Mouse (Mus musculus) liver, embryonic 16.5 days (tissue): ENCODE measurements around the gene A530084C06Rik. TPM values are rescaled to one million over a fixed set of nuclear protein-coding genes. Genes with fewer than 3 reads are reported as not detected.
A peak's percentile ranks its signal among the peaks of the same experiment; 100 is the strongest.

Experiments
- ATAC-seq: fragments of 200-750 bp; cut with Nextera tagmentation; 2 replicates; pipeline ENCODE4 v1.8.0; 2017; ENCODE audit warnings: low read depth, mild to moderate bottlenecking, moderate number of reproducible peaks, moderate library complexity
- H3K27ac ChIP-seq: fragments of 300-500 bp; sonication (generic); 2 replicates; pipeline ENCODE4 v1.5.1; 2014; ENCODE audit warnings: mild to moderate bottlenecking, low read length
- H3K27me3 ChIP-seq: fragments of 300-500 bp; sonication (generic); 2 replicates; pipeline ENCODE4 v1.6.1; 2014; ENCODE audit warnings: low read depth, low read length, mixed read lengths; ENCODE audit not compliant: control insufficient read depth, insufficient read depth
- H3K36me3 ChIP-seq: fragments of 300-500 bp; sonication (generic); 2 replicates; pipeline ENCODE4 v1.6.1; 2014; ENCODE audit warnings: mild to moderate bottlenecking; ENCODE audit not compliant: control insufficient read depth, insufficient read depth
- H3K4me1 ChIP-seq: fragments of 300-500 bp; sonication (generic); 2 replicates; pipeline ENCODE4 v1.6.1; 2014; ENCODE audit warnings: low read depth, low read length, mixed read lengths; ENCODE audit not compliant: control insufficient read depth
- H3K4me2 ChIP-seq: fragments of 300-500 bp; sonication (generic); 2 replicates; pipeline ENCODE4 v1.6.1; 2014; ENCODE audit warnings: low read depth, low read length, mixed read lengths
- H3K4me3 ChIP-seq: fragments of 300-500 bp; sonication (generic); 2 replicates; pipeline ENCODE4 v1.5.1; 2014; ENCODE audit warnings: low read depth, mild to moderate bottlenecking, low read length
- H3K9ac ChIP-seq: fragments of 300-500 bp; sonication (generic); 2 replicates; pipeline ENCODE4 v1.6.1; 2014; ENCODE audit warnings: low read depth, low read length
- H3K9me3 ChIP-seq: fragments of 300-500 bp; sonication (generic); replicated peaks from 2 replicates; pipeline ENCODE4 v1.6.1; 2016; ENCODE audit warnings: low read length; ENCODE audit not compliant: control insufficient read depth
- WGBS: fragments of 180-500 bp; shearing (Covaris S2); extraction: QIAGEN DNeasy Blood & Tissue Kit; methylation state at CpG from one replicate; pipeline ENCODE4 v1.1.7; 2014; ENCODE audit not compliant: insufficient replicate concordance; 5-methylcytosine and 5-hydroxymethylcytosine counted together
- polyA plus RNA-seq: library from polyadenylated mRNA; unstranded; fragments of >200 nt; fragmentation: Nextera tagmentation; extraction: Ambion mirVana; gene quantifications from 2 replicates; pipeline ENCODE4 v1.2.1, GENCODE M21; 2015

The A530084C06Rik gene
- polyA plus RNA-seq, 1 experiment from 2014 or later = not detected

DNA sequence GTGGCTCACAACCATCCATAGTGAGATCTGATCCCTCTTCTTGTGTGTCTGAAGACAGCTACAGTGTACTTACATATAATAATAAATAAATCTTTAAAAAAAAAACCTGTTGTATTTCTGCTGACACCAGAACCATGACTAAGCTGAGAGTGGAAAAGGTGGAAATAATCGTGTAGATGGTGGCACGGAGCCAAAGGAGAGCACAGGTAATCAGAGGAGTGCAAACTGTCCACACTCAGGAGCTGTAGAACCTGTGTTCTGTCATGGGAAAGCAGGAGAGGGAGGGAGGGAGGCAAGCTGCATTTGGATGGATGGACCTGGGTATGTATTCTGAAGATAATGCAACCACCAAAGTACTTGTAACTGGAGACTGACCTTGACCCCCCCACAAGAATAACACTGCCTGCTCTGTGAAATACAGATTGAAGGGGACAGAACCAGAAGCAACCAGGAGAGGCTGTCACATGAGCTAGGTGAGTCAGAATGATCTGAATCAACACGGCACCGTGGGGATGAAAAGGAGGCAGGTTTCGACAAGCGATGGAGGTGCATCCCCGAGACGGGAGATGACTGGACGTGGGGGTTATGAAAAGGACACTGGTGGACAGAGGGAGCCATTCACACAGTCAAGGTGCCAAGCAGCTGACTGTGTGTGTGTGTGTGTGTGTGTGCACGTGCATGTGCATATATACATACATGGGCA lies 13.8 kb upstream of the A530084C06Rik start:
- no peak for ATAC-seq

DNA sequence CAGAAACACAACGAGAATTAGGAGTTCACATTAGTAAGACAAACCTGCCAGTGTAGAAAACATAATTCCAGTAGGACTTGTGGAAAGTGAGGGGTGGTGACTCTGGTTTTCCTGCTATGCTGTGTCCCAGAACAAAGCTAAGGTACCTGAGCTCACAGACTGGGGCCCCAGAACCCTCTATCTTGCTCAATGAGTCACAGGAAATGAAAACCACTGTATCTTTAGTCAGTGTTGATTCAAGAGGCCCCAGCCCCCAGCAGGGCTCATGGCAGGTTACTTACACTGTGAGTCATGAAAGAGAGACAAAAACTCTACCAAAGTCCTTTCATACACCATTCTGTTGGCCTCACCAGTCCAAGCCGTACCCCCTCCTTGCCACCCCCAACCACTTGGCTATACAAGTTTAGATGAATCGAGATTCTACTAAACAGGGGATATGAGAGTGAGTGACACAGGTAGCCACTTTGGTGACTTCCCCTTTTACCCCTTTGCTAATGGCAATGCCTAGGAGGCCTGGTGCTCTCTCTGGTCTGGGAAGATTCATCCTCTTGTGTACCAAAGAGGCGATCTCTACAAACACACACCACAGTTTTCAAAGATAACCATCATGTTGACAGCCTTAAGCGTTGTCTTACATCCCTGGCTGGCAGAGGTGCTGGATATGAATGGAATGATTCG lies 8.6 kb upstream of the A530084C06Rik start:
- H3K27me3 ChIP-seq = no peaks in the 10 kb centered on the region; the same call in 1 of the 2 replicates
- no peak overlapping the region for H3K4me2 ChIP-seq
- no peak overlapping the region for H3K27ac ChIP-seq
- ATAC-seq = no peak
- no peak overlapping the region for H3K4me3 ChIP-seq
- WGBS = 49% methylated on average over 6 of the region's 6 CpGs
- no peak overlapping the region for H3K9ac ChIP-seq
- H3K4me1 ChIP-seq = no peaks in the 10 kb centered on the region
- H3K36me3 ChIP-seq = no peaks in the 10 kb centered on the region
- no peaks in the 10 kb centered on the region for H3K9me3 ChIP-seq

More for the DNA sequence above, 13.8 kb upstream of the A530084C06Rik start:
- Histone ChIP-seq H3K4me1 (peaks cover 3% of the 10 kb centered on the region), H3K4me3 (no peak overlapping the region), H3K27ac (no peak overlapping the region), H3K4me2 (no peak overlapping the region), H3K9ac (no peak overlapping the region), H3K9me3 (no peaks in the 10 kb centered on the region), H3K36me3 (no peaks in the 10 kb centered on the region), H3K27me3 (no peaks in the 10 kb centered on the region)
- 68% methylated on average over 10 of the region's 10 CpGs for WGBS

DNA sequence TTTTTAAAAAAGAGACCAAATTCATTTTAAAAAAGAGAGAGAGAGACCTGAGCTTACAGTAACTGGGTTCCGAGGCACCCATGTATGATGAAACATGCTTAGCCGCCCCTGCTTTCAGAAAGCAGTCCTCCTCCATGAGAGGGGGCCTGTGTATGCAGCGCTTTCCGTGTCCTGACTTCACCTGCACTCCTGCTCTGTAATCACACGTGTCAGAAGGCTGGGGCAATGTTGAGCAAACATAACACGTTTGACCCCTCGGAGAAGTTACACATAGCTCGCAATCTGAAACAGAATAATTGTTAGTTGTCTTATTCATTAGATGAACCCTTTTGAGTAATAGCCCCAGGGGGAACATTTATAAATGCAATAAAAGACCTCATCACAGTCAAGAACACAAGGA lies 8.0 kb upstream of the A530084C06Rik start:
- no peak overlapping the region for H3K4me2 ChIP-seq
- H3K4me1 ChIP-seq = no peaks in the 10 kb centered on the region
- H3K36me3 ChIP-seq = no peaks in the 10 kb centered on the region
- no peak for ATAC-seq
- H3K27me3 ChIP-seq = no peaks in the 10 kb centered on the region; the same call in 1 of the 2 replicates
- WGBS = 52% methylated on average over 8 of the region's 8 CpGs
- H3K9ac ChIP-seq = no peak overlapping the region
- no peak overlapping the region for H3K27ac ChIP-seq
- no peaks in the 10 kb centered on the region for H3K9me3 ChIP-seq
- H3K4me3 ChIP-seq = no peak overlapping the region

- Histone ChIP-seq H3K9ac (no peak overlapping the region), H3K27ac (no peak overlapping the region), H3K4me3 (no peak overlapping the region), H3K27me3 (peaks cover 13% of the 10 kb centered on the region), H3K4me2 (no peak overlapping the region), H3K9me3 (no peaks in the 10 kb centered on the region), H3K36me3 (no peaks in the 10 kb centered on the region), H3K4me1 (no peaks in the 10 kb centered on the region)
- 34% methylated on average over 6 of the region's 6 CpGs for WGBS
- ATAC-seq = no peak
Observed at GRCm38 (mm10) chr13:31564394-31564793, 5.3 kb upstream of the A530084C06Rik start.

DNA sequence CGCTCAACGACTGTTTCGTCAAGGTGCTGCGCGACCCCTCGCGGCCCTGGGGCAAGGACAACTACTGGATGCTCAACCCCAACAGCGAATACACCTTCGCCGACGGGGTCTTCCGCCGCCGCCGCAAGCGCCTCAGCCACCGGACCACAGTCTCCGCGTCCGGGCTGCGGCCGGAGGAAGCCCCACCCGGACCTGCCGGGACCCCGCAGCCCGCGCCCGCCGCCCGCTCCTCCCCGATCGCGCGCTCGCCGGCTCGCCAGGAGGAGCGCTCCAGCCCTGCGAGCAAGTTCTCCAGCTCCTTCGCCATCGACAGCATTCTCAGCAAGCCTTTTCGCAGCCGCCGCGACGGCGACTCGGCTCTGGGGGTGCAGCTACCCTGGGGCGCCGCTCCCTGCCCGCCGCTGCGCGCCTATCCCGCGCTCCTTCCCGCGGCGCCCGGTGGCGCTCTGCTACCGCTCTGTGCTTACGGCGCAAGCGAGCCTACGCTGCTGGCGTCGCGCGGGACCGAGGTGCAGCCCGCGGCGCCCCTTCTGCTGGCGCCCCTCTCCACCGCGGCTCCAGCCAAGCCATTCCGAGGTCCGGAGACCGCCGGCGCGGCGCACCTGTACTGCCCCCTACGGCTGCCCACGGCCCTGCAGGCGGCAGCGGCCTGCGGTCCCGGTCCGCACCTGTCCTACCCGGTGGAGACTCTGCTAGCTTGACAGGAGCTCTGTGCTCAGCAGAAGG lies 449 bp upstream of the A530084C06Rik start:
- H3K4me1 ChIP-seq = no peaks in the 10 kb centered on the region; the same call in 1 of the 2 replicates
- no peaks in the 10 kb centered on the region for H3K9me3 ChIP-seq
- peak; percentile 28 for ATAC-seq
- no peak overlapping the region; the same call in 1 of the 2 replicates for H3K27ac ChIP-seq
- peaks cover 48% of the 10 kb centered on the region for H3K27me3 ChIP-seq
- H3K9ac ChIP-seq = peak overlapping the region; percentile 61
- H3K4me3 ChIP-seq = peak overlapping the region; percentile 61
- no peaks in the 10 kb centered on the region for H3K36me3 ChIP-seq
- under 1% methylated on average over 89 of the region's 92 CpGs for WGBS
- H3K4me2 ChIP-seq = peak overlapping the region; percentile 62

DNA sequence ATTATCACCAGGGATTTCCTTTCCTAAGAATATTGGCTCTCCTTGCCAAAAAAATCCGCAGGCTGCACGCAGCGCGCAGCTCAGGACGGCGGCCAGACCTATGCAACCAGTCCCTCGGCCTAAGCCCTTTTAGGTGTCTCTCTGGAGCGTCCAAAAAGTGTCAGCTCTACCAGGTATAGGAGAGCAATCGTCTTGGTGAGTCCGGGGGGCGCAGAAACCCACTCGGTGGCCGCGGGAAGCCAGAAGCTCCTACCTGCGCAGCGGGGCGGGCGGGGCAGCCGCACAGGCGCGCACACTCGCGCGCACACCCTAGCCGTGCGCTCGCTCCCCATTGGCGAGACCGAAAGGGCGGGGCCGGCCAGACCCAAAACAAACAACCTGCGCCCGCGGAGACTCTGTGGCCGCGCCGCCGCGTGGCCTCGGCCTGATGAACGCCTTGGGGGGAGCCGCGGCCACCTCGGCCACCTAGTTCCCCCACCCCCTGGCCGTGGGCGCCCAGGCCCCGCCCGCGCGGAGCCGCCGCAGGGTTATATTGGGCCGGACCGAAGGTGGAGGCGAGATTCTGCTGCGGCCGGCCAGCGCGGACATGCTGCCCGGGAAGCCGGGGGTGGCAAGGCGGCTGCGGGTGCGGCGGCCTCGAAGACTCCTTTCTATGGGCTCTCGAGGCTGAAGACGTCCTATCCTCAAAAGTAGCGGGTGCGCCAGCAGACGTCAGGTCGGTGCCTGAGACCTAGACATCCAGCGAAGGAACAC lies 1.2 kb downstream of the A530084C06Rik start:
- Histone ChIP-seq H3K36me3 (no peaks in the 10 kb centered on the region), H3K9ac (peak overlapping the region; percentile 61), H3K4me1 (no peaks in the 10 kb centered on the region; the same call in 1 of the 2 replicates), H3K4me3 (peak overlapping the region; percentile 61), H3K27me3 (peaks cover 48% of the 10 kb centered on the region), H3K4me2 (peak overlapping the region; percentile 62), H3K9me3 (no peaks in the 10 kb centered on the region), H3K27ac (peak overlapping the region; percentile 23; the same call in 1 of the 2 replicates)
- WGBS = under 1% methylated on average over 73 of the region's 73 CpGs
- peak; percentile 86 for ATAC-seq

DNA sequence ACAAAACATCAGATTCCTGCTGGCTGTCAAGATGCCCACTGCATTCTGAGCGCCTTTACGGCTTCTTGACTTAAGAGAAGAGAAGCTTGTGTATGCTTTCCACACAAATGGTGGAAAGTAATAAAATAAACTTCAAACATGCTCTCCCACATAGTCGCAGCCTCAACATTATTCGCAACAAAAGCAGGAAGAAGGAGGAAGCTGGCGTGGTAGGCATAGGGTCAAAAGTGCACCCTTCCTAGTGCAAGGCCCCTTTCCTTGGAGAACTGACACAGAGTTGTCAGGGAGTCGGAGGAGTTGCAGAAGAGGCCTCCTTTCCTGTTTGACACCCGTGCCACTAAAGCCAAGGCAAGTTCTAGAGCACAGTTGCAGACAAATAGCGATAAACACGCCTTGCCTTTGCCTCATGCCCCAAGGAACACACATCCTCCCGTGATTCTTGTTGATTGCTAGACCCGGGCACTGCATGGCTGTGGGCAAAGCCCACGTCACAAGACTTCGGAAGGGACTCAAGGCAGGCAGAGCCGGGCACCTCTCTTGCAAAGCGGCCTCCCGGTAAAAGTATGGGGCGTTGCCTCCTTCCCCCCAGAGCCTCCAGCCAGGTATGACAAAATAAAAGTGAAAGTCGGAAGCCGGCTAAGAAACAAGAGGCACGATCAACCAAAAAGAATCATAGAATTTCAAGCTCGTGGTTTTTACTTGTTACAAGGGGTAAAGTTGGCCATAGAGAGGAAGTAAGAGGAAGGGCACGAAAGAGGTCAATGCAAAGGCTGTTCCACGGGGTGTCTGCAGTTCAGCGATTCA lies 2.0 kb downstream of the A530084C06Rik start:
- ATAC-seq = no peak
- Histone ChIP-seq H3K9ac (no peak overlapping the region), H3K4me2 (peak overlapping the region; percentile 62), H3K27me3 (peaks cover 48% of the 10 kb centered on the region), H3K27ac (no peak overlapping the region), H3K9me3 (no peaks in the 10 kb centered on the region), H3K4me3 (peak overlapping the region; percentile 61), H3K36me3 (no peaks in the 10 kb centered on the region), H3K4me1 (no peaks in the 10 kb centered on the region; the same call in 1 of the 2 replicates)
- WGBS = 4% methylated on average over 24 of the region's 24 CpGs

DNA sequence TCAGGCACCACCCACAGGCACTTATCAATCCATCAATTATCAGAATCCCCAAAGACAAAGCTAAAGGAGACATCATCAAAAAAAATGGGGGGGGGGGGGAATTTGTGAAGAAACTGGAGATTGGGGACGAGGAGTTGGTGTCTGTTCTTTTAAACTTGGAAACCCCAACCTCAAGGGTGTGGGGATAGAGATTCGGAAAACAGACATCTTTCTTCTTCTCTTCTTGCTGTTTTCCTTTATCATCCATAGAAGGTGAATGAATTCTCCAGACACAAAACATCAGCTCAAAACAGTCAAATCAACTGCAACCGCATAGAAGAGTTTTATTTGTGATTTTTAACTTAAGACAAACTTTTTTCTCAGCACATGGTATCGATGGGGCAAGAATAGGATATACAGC lies 3.3 kb downstream of the A530084C06Rik start, which contains the start of gene Foxq1:
Foxq1 (plus strand) TSS at position 301 of the 400 bp plus-strand sequence.
- H3K27me3 ChIP-seq = peaks cover 48% of the 10 kb centered on the region
- H3K27ac ChIP-seq = no peak within 1 kb of the TSS
- no peak within 1 kb of the TSS for H3K9ac ChIP-seq
- WGBS = 57% methylated on average over 4 of the region's 4 CpGs
- no peaks in the 10 kb centered on the region for H3K36me3 ChIP-seq
- H3K4me2 ChIP-seq = no peak within 1 kb of the TSS; the same call in 1 of the 2 replicates
- H3K9me3 ChIP-seq = no peaks in the 10 kb centered on the region
- no peak within 1 kb of the TSS for H3K4me3 ChIP-seq
- no peaks in the 10 kb centered on the region; the same call in 1 of the 2 replicates for H3K4me1 ChIP-seq
- ATAC-seq = no peak
